Mouse (Mus musculus) liver, embryonic 14.5 days (tissue): Measurements from ENCODE around the gene Racgap1.

Experiments
- CTCF ChIP-seq: IDR thresholded peaks from 2 replicates; pipeline ENCODE4 v1.5.1; 2016; ENCODE audit warnings: antibody characterized with exemption, low read depth, control low read depth
- EP300 ChIP-seq: IDR thresholded peaks from 2 replicates; pipeline ENCODE4 v1.6.1; 2016; ENCODE audit warnings: antibody characterized with exemption, low read depth

GRCm38 (mm10) chr15:99592877-99593276 is 58.6 kb downstream of the Racgap1 start:
- TF ChIP-seq EP300 (no peak), CTCF (no peak)
